Mouse (Mus musculus) spleen, adult 18-20 months (tissue): ENCODE data around the gene Ghrh.

ENCODE experiments used
- DNase-seq, 2 experiments: peaks; one replicate each; pipeline ENCODE4 v3.0.0; 2022; ENCODE audit warnings: mixed read lengths in 2 of 2

The Ghrh gene

DNA sequence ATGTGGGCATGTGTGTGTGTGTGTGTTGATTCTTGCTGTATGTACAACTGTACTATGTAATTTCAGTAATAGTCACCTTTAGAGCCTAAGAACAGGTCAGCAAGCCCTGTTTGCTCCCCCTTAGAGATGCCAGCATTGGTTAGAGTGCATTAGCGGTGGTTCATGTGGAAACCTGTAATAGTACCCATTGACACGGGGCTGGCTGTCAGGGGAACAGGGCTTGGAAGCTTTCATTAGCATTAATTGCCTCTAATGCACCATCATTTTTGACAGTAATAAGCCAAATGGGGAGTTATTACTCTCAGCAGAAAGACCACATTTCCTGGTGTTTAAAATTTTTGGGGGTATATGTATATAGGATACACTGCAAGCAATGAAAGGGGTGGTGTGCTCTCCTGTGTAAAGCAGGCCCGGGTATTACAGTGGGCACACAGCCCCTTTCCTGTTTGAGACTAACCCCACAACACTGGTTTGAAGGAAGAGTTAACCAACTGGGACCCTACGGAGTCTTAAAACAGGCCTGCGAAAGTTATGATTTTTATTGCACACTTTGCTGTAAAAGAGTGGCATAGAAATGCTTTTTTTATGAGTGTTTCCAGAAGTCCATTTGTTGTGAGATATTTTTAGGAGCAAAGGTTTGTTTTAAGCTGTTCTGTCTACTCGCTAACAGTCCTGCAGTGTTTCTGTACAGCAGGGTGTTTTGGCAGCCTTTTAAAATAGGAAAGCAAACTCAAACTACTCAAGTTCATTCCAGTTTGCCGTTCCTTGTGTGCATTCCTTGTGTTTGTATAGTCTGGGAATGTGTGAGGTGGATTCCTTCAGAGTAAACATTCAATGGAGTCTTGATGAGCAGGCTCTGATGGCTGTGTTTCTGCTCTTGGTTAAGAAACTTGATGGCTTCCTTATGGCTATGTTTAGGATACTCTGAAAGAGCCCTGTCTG, 40.9 kb downstream of the Ghrh start:
- no peak for DNase-seq

DNA sequence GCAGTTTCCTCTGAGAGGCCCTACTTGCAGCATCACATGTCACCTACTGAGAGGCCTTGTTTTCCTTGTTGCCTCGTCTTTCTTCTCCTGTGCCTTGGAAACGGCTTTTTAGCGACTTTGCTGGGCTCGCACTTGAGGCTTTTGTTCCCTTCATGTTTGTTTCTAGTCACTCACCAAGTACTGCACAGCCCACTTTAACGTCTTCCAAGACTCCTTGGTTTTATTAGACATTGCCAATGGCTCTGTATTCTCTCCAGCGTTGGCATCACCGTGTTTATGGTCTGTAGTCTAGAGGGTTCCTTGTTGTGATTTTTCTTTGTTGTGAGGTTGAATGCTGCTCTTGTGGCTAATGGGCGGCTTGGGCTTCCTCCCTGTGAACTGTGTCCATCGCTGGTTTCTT, 44.2 kb downstream of the Ghrh start:
- no peak for DNase-seq

DNA sequence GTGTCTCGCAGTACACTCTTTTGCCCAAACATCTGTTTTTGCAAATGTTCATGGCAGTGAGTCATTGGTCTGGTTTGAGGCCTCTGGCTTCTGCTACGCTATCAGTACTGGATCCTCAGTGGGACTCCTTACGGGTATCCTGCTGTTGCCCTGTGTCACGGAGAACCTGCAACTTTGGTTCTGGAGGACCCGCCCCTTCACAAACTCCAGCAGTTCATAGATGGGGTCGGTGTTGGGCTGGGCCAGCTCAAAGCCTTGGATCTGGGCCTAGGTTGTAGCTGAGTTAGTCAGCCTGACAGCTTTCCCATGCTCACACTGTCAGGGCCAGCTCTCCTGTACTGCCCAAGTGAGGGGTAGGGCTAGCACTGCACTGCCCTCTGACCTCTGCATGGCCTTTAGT, 47.3 kb downstream of the Ghrh start:
- DNase-seq: no peak

DNA sequence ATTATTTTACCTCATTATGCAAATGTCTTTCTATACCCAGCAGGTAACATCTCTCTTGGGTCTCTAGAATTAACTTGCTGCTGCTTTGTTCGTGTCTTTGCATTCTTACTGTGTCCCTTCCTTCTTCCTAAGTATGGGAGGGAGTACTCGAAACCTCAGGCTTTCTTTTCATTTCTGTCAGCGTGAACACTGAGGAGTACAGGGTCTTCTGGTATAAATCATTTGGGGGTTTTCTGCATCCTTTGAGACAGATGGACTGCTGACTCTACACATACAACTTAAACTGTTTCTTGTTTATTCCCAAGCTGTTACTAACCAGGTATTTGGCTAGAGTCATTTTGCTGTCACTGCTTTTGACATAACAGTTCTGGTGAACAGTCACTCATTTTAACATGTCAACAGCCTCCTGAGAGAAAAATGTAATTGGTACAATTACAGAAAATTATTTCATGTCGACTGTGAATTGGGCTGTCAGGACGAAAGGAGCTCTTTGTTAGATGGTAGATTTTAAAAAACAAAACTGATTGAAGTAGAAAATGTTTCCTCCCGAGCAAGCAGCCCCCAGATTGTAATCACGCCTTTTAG, 51.1 kb downstream of the Ghrh start:
- DNase-seq: no peak

DNA sequence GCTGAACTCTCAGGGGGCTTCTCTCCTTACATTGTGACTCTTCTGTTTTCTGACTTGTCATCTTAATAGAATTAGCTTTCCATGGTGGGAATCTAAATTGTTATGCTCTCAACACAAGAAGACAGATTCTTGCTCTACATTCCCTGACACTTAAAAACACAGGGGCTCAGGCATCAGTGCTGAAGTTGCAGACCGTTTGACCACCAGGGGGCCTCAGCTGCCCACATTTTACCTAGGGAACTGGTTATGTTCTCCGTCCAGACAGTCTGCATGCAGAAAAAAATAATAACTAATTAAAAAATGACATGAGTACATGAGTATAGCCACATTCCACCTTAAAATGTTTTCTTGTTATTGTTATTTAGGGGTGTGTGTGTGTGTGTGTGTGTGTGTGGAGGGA, 55.2 kb downstream of the Ghrh start:
- DNase-seq: peak; percentile 31 to 69

DNA sequence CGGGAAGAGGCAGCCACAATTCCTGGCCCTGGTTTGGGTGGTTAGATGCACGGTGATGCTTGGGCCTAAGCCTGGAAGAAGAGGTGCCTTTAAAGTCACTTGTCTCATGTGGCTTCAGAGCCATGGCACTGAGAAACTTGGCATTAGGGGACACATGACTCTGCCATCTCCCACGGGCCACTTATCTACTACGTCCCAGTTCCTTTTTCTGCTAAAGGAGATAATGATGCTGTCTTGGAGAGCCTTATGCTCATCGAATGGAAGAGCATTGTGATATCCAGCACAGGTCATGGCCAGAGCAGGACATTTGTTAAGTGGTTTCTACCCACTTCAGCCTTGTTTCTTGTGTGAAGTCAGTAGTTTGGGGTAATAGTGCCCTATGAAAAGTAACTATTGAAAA, 58.3 kb downstream of the Ghrh start:
- no peak for DNase-seq

DNA sequence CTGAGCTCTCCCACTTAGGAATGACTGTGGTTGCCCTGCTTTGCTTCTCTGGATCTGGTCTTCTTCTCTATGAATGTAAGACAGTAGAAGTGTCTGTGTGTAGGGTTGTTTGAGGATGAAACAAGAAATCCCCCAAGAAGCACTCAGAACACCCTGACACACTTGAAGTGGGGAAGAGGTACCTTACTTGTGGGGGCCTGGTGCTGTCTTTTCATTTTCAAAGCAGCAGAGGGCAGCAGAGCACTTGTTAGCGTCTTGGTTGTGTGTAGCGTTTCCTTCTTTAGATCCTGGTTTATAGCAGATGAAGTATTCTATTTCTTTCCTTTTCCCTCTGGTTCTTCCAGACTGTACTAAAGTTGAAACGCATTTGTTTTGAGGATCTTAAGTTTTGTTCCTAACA, 59.8 kb downstream of the Ghrh start:
- peak in 1 of 2 experiments; percentile 31 for DNase-seq

DNA sequence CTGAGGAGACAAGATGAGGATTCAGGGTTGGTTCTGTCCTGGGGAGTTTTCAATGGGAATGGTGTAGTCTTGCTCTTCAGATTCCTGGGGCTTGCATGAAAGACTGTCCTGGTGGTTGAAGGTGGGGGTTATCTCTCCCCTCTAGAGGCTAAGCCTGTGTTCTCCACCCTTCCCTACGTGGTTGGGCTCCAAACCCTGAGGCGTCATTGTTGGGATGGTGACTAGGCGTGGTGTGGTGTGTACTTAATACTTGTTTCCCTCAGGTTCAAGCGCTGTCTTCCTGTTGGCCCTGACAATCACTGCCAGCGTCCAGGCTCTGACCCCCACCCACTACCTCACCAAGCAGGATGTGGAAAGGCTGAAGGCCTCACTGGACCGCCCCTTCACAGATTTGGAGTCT, 64.0 kb downstream of the Ghrh start:
- DNase-seq: no peak
